Mouse (Mus musculus): ENCODE data around the gene Jade2. TPM values are rescaled to one million over a fixed set of nuclear protein-coding genes. Genes with fewer than 3 reads are reported as not detected.

The Jade2 gene
- polyA plus RNA-seq, 1 experiment from 2014 or later, result 0.79 TPM

DNA sequence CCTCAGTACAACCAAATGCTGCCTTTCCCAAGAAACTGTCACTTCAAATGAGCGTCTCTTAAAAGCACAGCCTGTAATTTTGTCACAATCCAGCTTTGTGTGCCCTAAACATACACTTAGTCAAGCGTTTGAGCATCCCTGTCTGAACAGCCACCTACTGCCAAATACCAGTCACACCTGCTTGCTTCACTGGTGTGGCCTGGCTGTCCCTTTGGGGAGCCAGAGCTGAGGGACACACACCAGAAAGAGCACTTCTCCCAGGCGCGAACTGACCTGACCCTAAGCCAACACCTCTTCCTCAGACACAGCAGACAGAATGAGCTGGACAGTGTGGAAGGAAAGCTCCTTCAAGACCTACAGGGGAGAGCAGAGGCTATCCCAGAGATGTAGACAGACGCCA, 24.5 kb downstream of the Jade2 start:
- H3K4me2 ChIP-seq (ENCODE audit: low read depth, low read length), result no peak overlapping the region
- H3K36me3 ChIP-seq (ENCODE audit: control insufficient read depth, insufficient read depth), result no peaks in the 10 kb centered on the region
- ATAC-seq (ENCODE audit: low read depth), result no peak
- no peaks in the 10 kb centered on the region for H3K9me3 ChIP-seq (replicated peaks; ENCODE audit: control insufficient read depth, low read length)
- peak overlapping the region; percentile 26 for H3K9ac ChIP-seq (ENCODE audit: low read depth, low read length)
- no peak overlapping the region for H3K4me3 ChIP-seq (ENCODE audit: low read depth, low read length)
- WGBS (ENCODE audit: insufficient replicate concordance), result 69% methylated on average over 5 of the region's 5 CpGs
- no peaks in the 10 kb centered on the region for H3K27me3 ChIP-seq (ENCODE audit: control insufficient read depth, insufficient read depth, low read depth, low read length)
- H3K4me1 ChIP-seq (ENCODE audit: control insufficient read depth, low read depth, low read length), result peaks cover 38% of the 10 kb centered on the region
- peak overlapping the region; percentile 49 for H3K27ac ChIP-seq (ENCODE audit: low read length)

DNA sequence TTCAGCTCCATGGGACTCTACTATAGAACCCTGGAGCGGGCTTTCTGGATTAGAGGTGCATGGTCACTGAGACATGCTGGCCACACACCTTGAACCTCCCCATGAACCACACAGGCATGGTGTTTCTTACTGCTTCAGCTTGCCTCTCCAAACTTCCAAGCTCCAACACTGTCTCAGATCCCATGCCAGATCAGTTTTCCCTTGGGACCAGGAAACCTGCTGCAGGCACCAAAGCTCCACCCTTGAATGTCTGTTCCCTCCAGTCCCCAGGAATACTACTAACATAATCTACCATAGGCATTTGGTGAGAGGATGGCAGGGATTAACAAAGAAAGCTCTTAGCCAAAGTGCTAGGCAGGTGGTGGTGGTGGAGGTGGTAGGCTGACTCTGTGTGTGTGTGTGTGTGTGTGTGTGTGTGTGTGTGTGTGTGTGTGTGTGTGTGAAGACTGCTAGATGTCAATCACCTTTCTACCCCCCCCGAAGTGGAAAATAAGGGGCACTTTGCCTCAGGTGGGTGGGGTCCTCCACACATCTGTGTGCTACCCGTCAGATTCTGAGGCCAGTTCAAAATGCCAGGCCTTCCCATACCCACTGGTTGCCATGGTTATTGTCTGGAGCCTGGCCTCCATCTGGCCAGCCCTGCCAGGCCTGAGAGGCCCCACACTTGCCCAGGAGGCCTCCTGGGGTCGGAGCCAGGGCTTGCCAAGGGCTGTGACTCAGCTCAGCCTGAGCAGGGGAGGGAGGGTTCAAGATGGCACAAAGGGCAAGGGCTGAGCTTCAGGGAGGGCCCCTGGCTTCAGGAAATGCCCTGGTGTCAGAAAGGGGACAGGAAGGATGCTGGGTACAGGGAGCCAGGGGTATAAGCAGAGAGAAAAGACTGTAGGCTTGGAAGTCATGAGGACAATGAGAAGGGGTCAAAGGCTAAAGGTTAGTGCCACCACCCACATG, 25.2 kb downstream of the Jade2 start:
- Histone ChIP-seq H3K9ac (ENCODE audit: low read depth, low read length) (peak overlapping the region; percentile 35), H3K36me3 (ENCODE audit: control insufficient read depth, insufficient read depth) (no peaks in the 10 kb centered on the region), H3K9me3 (replicated peaks; ENCODE audit: control insufficient read depth, low read length) (no peaks in the 10 kb centered on the region), H3K27ac (ENCODE audit: low read length) (peak overlapping the region; percentile 49), H3K4me2 (ENCODE audit: low read depth, low read length) (peak overlapping the region; percentile 1; the same call in 1 of the 2 replicates), H3K4me1 (ENCODE audit: control insufficient read depth, low read depth, low read length) (peaks cover 33% of the 10 kb centered on the region), H3K4me3 (ENCODE audit: low read depth, low read length) (no peak overlapping the region), H3K27me3 (ENCODE audit: control insufficient read depth, insufficient read depth, low read depth, low read length) (no peaks in the 10 kb centered on the region)
- ATAC-seq (ENCODE audit: low read depth), result peak; percentile 94
- 50% methylated on average over 4 of the region's 4 CpGs for WGBS (ENCODE audit: insufficient replicate concordance)

DNA sequence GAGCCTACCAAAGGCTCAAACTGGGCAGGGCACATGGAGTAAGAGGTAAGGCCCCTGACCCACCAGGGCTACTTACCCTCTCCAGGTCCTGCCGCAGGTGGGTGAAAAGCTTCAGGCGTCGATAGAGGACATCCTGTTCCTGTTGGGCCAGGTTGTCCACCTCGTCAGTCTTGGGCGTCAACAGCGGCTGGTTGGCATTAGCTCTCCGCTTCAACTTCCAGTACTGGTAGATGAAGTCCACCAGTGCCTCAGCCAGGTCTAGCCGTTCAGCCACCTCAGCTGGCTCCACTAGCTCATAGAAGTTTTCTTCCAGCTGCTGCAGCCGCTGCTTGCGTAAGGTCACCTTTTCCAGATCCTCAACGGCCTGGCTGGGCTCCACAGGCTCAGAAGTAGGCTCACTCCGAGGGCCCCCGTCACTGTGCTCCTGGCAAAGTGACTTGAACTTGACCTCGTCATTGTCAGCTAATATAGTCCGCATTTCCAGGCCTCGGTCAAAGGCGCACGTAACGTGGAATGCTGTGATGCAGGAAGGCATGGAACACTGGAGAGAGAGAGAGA, 32.5 kb downstream of the Jade2 start:
- Histone ChIP-seq H3K4me1 (ENCODE audit: control insufficient read depth, low read depth, low read length) (peaks cover 24% of the 10 kb centered on the region), H3K9ac (ENCODE audit: low read depth, low read length) (no peak overlapping the region)

DNA sequence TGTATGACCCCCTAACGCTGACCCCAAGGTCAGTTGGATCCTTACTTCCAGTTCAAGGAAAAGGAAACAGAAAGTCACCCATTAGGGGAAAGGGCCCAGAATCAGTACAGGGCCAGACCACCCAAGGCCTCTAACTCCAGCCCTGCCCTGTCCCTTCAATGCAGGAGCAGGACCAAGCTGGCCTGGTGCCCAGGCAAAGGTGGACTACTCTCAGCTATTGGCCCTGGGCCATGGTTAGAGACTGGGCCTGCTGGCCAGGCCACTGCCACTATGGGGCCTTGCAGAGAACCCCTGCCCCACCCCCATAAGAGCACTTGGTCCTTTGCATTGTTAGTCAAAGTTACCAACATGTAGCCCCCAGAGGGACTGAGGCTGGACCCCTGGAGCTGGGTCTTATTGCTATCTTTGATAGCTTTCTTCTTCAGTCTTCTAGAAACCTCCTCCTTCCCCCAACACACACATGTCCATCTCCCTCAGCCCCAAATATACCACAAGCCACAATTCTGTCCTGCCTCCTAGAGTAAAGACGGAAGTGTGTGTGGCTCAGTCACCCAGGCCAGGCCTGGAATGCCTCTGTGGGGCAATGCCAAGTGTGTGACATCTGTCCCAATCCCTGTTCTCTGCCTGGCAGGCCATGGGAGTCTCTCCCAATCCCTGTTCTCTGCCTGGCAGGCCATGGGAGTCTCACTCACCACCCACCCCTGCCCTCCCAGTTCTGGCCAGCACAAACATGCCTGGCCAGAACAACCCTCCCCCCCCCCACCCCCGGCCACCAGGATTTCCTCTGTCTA, 33.3 kb downstream of the Jade2 start:
- 77% methylated on average over 3 of the region's 3 CpGs for WGBS (ENCODE audit: insufficient replicate concordance)
- H3K9ac ChIP-seq (ENCODE audit: low read depth, low read length), result no peak overlapping the region
- no peaks in the 10 kb centered on the region for H3K27me3 ChIP-seq (ENCODE audit: control insufficient read depth, insufficient read depth, low read depth, low read length)
- H3K4me3 ChIP-seq (ENCODE audit: low read depth, low read length), result no peak overlapping the region
- no peak overlapping the region for H3K27ac ChIP-seq (ENCODE audit: low read length)
- no peaks in the 10 kb centered on the region for H3K9me3 ChIP-seq (replicated peaks; ENCODE audit: control insufficient read depth, low read length)
- peaks cover 24% of the 10 kb centered on the region for H3K4me1 ChIP-seq (ENCODE audit: control insufficient read depth, low read depth, low read length)
- no peak overlapping the region for H3K4me2 ChIP-seq (ENCODE audit: low read depth, low read length)
- no peaks in the 10 kb centered on the region for H3K36me3 ChIP-seq (ENCODE audit: control insufficient read depth, insufficient read depth)
- ATAC-seq (ENCODE audit: low read depth), result no peak

More for the DNA sequence above, 32.5 kb downstream of the Jade2 start:
- no peak overlapping the region for H3K27ac ChIP-seq (ENCODE audit: low read length)
- no peaks in the 10 kb centered on the region for H3K9me3 ChIP-seq (replicated peaks; ENCODE audit: control insufficient read depth, low read length)
- ATAC-seq (ENCODE audit: low read depth), result no peak
- no peak overlapping the region for H3K4me3 ChIP-seq (ENCODE audit: low read depth, low read length)
- no peaks in the 10 kb centered on the region for H3K27me3 ChIP-seq (ENCODE audit: control insufficient read depth, insufficient read depth, low read depth, low read length)
- 87% methylated on average over 19 of the region's 19 CpGs for WGBS (ENCODE audit: insufficient replicate concordance)
- H3K36me3 ChIP-seq (ENCODE audit: control insufficient read depth, insufficient read depth), result no peaks in the 10 kb centered on the region
- H3K4me2 ChIP-seq (ENCODE audit: low read depth, low read length), result no peak overlapping the region

DNA sequence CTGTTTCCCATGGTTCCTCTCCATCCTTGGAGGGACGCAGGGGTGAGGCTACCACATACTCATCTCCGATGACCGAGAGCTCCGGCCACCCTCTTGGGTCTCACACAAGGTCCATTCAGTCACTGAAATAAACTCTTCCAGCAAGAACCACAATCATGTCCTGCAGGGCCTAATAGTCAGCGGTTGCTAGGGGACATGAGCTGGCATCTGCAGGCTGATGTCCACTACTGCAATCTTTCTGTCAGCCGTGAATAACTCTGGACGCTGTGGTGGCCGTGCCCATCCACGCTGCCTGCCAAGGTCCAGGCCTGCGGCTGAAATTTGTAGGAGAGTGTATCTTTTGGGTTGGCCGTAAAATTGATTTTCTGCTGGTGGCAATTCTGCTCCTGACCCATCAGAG, 34.2 kb downstream of the Jade2 start:
- WGBS (ENCODE audit: insufficient replicate concordance), result 86% methylated on average over 11 of the region's 11 CpGs
- no peak overlapping the region for H3K27ac ChIP-seq (ENCODE audit: low read length)
- no peak overlapping the region for H3K9ac ChIP-seq (ENCODE audit: low read depth, low read length)
- H3K4me1 ChIP-seq (ENCODE audit: control insufficient read depth, low read depth, low read length), result peaks cover 24% of the 10 kb centered on the region
- no peak for ATAC-seq (ENCODE audit: low read depth)
- H3K4me3 ChIP-seq (ENCODE audit: low read depth, low read length), result no peak overlapping the region
- H3K27me3 ChIP-seq (ENCODE audit: control insufficient read depth, insufficient read depth, low read depth, low read length), result no peaks in the 10 kb centered on the region
- H3K36me3 ChIP-seq (ENCODE audit: control insufficient read depth, insufficient read depth), result no peaks in the 10 kb centered on the region
- H3K9me3 ChIP-seq (replicated peaks; ENCODE audit: control insufficient read depth, low read length), result no peaks in the 10 kb centered on the region
- H3K4me2 ChIP-seq (ENCODE audit: low read depth, low read length), result no peak overlapping the region

DNA sequence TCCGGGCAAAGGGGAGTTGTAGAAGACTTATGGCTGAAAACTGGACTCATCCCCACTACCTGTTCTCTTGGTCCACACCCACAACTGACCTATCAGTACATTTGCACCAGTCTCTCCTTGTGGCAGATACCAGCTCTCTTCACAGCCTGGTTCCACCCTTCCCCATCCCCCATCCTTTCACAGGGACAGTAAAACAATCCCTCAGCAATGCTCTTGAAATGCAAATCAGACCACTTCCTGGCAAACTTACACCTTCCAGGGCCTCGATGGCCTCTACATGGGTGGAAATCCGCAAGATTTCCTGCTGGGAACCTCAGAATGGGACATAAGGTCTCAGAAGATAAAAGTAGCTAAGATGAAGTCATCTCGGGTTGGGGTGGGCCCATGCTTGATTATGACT, 34.7 kb downstream of the Jade2 start:
- WGBS (ENCODE audit: insufficient replicate concordance), result 40% methylated on average over 4 of the region's 4 CpGs
- no peak overlapping the region for H3K9ac ChIP-seq (ENCODE audit: low read depth, low read length)
- H3K9me3 ChIP-seq (replicated peaks; ENCODE audit: control insufficient read depth, low read length), result no peaks in the 10 kb centered on the region
- no peak overlapping the region for H3K4me3 ChIP-seq (ENCODE audit: low read depth, low read length)
- H3K4me1 ChIP-seq (ENCODE audit: control insufficient read depth, low read depth, low read length), result peaks cover 24% of the 10 kb centered on the region
- H3K4me2 ChIP-seq (ENCODE audit: low read depth, low read length), result no peak overlapping the region
- no peaks in the 10 kb centered on the region for H3K36me3 ChIP-seq (ENCODE audit: control insufficient read depth, insufficient read depth)
- no peak overlapping the region for H3K27ac ChIP-seq (ENCODE audit: low read length)
- H3K27me3 ChIP-seq (ENCODE audit: control insufficient read depth, insufficient read depth, low read depth, low read length), result no peaks in the 10 kb centered on the region
- peak; percentile 60; the same call in 1 of the 2 replicates for ATAC-seq (ENCODE audit: low read depth)

DNA sequence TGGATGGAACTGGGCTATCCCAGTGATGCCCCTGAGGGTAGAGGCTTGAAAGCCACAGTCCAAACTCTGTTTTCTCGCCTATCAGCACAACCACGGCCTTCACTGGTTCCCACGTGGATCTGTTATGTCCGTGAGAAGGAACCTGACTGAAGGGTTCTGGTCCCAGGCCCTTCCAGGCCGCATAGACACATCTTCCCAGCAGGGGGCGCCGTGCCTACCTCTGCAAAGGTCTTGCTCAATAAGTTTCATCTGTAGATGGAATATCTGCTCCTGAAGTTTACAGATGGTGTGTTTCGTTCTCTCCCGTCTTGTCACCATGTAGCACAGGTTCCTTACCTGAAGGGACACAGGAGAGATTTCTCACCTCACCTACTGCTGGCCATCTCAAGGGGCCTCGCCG, 36.6 kb downstream of the Jade2 start:
- ATAC-seq (ENCODE audit: low read depth), result no peak
- WGBS (ENCODE audit: insufficient replicate concordance), result 27% methylated on average over 11 of the region's 11 CpGs

DNA sequence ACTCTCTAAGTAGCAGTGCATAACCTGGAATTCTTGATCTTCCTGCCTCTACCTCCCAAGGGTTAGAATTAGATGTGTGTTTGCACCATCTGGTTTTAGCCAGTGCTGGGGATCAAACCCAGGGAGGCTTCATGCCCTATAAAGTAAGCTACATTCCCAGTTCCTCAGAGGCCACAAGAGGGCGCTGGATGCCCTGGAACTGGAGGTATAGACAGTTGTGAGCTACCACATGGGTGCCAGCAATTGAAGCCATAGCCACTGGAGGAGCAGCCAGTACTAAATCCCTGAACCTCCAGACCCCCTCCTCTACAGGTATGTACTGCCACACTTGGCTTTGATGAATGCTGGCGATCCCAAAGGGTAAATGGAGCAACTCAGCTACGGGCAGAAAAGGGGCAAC, 37.5 kb downstream of the Jade2 start:
- Histone ChIP-seq H3K36me3 (ENCODE audit: control insufficient read depth, insufficient read depth) (no peaks in the 10 kb centered on the region), H3K4me1 (ENCODE audit: control insufficient read depth, low read depth, low read length) (peaks cover 24% of the 10 kb centered on the region), H3K27ac (ENCODE audit: low read length) (no peak overlapping the region), H3K9ac (ENCODE audit: low read depth, low read length) (no peak overlapping the region), H3K4me3 (ENCODE audit: low read depth, low read length) (no peak overlapping the region), H3K4me2 (ENCODE audit: low read depth, low read length) (no peak overlapping the region), H3K9me3 (replicated peaks; ENCODE audit: control insufficient read depth, low read length) (no peaks in the 10 kb centered on the region), H3K27me3 (ENCODE audit: control insufficient read depth, insufficient read depth, low read depth, low read length) (no peaks in the 10 kb centered on the region)
- no peak for ATAC-seq (ENCODE audit: low read depth)
- 67% methylated on average over 3 of the region's 3 CpGs for WGBS (ENCODE audit: insufficient replicate concordance)

More for the DNA sequence above, 36.6 kb downstream of the Jade2 start:
- Histone ChIP-seq H3K4me3 (ENCODE audit: low read depth, low read length) (no peak overlapping the region), H3K9me3 (replicated peaks; ENCODE audit: control insufficient read depth, low read length) (no peaks in the 10 kb centered on the region), H3K27ac (ENCODE audit: low read length) (0 out of 2 replicates have a peak overlapping the region, but pooled peaks have one; percentile 8), H3K36me3 (ENCODE audit: control insufficient read depth, insufficient read depth) (no peaks in the 10 kb centered on the region), H3K4me1 (ENCODE audit: control insufficient read depth, low read depth, low read length) (peaks cover 24% of the 10 kb centered on the region), H3K4me2 (ENCODE audit: low read depth, low read length) (no peak overlapping the region), H3K9ac (ENCODE audit: low read depth, low read length) (no peak overlapping the region), H3K27me3 (ENCODE audit: control insufficient read depth, insufficient read depth, low read depth, low read length) (no peaks in the 10 kb centered on the region)

All from liver, embryonic 16.5 days (tissue).